Mouse (Mus musculus) heart, adult 2 months (tissue): ENCODE data around the gene Masp1.

ENCODE experiments used
- CTCF ChIP-seq: fragments of 200-600 bp; IDR thresholded peaks from 2 replicates; pipeline ENCODE4 v1.8.1; 2022; ENCODE audit warnings: antibody characterized with exemption, mild to moderate bottlenecking, moderate library complexity
- EP300 ChIP-seq: fragments of 200-500 bp; IDR thresholded peaks from 2 replicates; pipeline ENCODE4 v1.6.1; 2011; ENCODE audit warnings: low read depth, low read length, control low read depth; ENCODE audit not compliant: insufficient read depth

DNA sequence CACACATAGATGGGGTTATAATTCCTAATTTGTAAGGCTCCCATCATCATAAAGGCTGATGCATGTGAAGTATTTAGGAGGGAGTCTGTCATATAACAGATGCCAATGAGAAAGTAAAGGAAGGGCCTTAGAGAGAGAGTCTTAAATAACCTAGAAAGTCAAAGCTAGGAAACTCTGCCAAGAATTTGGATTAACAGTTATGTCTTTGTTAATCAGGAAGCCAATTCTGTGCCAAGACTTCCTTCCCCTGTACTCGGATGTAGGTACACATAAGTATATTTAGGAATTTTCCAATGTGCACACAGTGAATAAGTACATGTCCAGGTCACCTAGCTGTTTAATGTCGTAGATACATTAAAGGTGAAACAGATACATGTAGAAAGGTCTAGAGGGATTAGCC lies 4.0 kb downstream of the Masp1 start:
- no peak for TF ChIP-seq CTCF
- no peak for TF ChIP-seq EP300
